ENCODE assay signal across 9 mouse cellular contexts in the genomic region with DNA sequence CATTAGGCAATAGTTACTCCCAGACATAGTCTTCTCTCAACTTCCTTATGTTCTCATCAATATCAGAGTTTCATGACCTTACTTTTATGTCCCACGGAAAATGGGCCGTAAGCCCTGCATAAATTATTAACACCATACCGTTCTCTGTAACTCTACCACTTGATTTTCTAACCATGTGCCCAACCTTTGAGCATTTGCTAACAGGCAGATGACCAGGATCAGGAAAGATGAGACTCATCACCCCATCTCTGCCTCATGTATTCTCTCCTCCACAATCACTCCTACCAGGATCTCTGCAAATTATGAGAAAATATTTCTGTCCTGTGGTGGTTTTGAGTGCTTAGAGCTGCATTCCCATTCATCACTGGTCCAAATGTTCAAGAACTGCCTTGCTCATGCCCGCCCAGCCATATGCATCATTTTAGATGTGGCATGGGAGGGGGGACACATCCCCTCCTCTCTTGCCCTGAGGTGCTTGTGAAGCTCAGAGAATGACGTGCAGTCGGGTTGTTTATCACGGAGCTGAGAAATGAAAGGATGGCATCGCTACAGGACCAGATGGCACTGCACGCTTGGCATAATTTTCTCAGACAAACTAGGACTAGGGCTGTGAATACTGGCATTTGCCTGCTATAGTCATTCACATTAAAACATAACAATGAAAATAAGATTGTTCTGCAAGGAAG.
DNase-seq lines count a peak whose midpoint lies in the region; ATAC-seq lines count a peak whose summit lies in the region.
"Had no signal": no experiment of that assay in that cellular context is flagged by ENCODE, and none has a peak within 500 bp of the region (broad histone marks: within the 10 kb centered on the region; RNA-seq: fewer than 3 reads in every experiment).

No protein-coding gene starts in this region.

- H3K27me3 ChIP-seq in hindbrain, embryonic 12.5 days, result no peaks in the 10 kb centered on the region
- no peaks in the 10 kb centered on the region for H3K27me3 ChIP-seq in hindbrain, embryonic 11.5 days (ENCODE audit: control insufficient read depth, insufficient read depth, low read length)

- H3K36me3 ChIP-seq in hindbrain, embryonic 12.5 days, result no peaks in the 10 kb centered on the region
- no peaks in the 10 kb centered on the region for H3K36me3 ChIP-seq in hindbrain, embryonic 11.5 days (ENCODE audit: control insufficient read depth, insufficient read depth, low read length)

- no peak overlapping the region for H3K4me3 ChIP-seq in hindbrain, embryonic 12.5 days
- no peak overlapping the region for H3K4me3 ChIP-seq in hindbrain, embryonic 11.5 days (ENCODE audit: low read depth, low read length)

- peak; percentile 48; the same call in 1 of the 2 replicates for ATAC-seq in hindbrain, embryonic 12.5 days (ENCODE audit: low FRiP score)
- no peak for ATAC-seq in hindbrain, embryonic 11.5 days (ENCODE audit: low FRiP score)

- H3K4me2 ChIP-seq in hindbrain, embryonic 12.5 days (replicated peaks), result no peak overlapping the region
- no peak overlapping the region for H3K4me2 ChIP-seq in hindbrain, embryonic 11.5 days (replicated peaks; ENCODE audit: low read depth, low read length)

- H3K9ac ChIP-seq in hindbrain, embryonic 12.5 days, result no peak overlapping the region
- H3K9ac ChIP-seq in hindbrain, embryonic 11.5 days (ENCODE audit: low read depth, low read length), result no peak overlapping the region

- 87% methylated on average over 9 of the region's 9 CpGs for WGBS in hindbrain, embryonic 12.5 days
- WGBS in hindbrain, embryonic 11.5 days, result 93% methylated on average over 9 of the region's 9 CpGs

- H3K9me3 ChIP-seq in hindbrain, embryonic 12.5 days (replicated peaks), result no peaks in the 10 kb centered on the region
- no peaks in the 10 kb centered on the region for H3K9me3 ChIP-seq in hindbrain, embryonic 11.5 days (ENCODE audit: control insufficient read depth, low read length)

- no peak for DNase-seq in hindbrain, embryonic 11.5 days (ENCODE audit: low spot score)
- peak; percentile 46 to 77 for DNase-seq in frontal cortex, adult 2 months (ENCODE audit: extremely low spot score in 1 of 2, low spot score in 1 of 2)
- DNase-seq in left cerebral cortex, adult 11 months (ENCODE audit: low spot score), result peak; percentile 23
- peak; percentile 71 for DNase-seq in right cerebral cortex, postnatal 25 days
- DNase-seq in ovary, postnatal 14 days (ENCODE audit: low spot score), result no peak
- DNase-seq in urinary bladder, postnatal 36 days (ENCODE audit: low spot score in 2 of 2), result no peak
- DNase-seq in thymus, adult 18-20 months, result no peak
- DNase-seq: kidney, postnatal 4 days had no signal

- H3K27ac ChIP-seq in hindbrain, embryonic 12.5 days, result no peak overlapping the region
- H3K27ac ChIP-seq in hindbrain, embryonic 11.5 days (ENCODE audit: low read depth, low read length), result no peak overlapping the region

- no peaks in the 10 kb centered on the region for H3K4me1 ChIP-seq in hindbrain, embryonic 12.5 days
- no peaks in the 10 kb centered on the region for H3K4me1 ChIP-seq in hindbrain, embryonic 11.5 days (replicated peaks; ENCODE audit: control insufficient read depth, insufficient read depth, low read length)

Comparison
In these comparisons a context has a peak if more than half of its experiments do, and no peak if none do; other contexts are left out.
1. DNase-seq: peak in frontal cortex, adult 2 months (2 of 2), left cerebral cortex, adult 11 months (single experiment) and right cerebral cortex, postnatal 25 days (single experiment); none in hindbrain, embryonic 11.5 days (single experiment), ovary, postnatal 14 days (single experiment), urinary bladder, postnatal 36 days (0 of 2) and thymus, adult 18-20 months (0 of 2).